Mouse (Mus musculus): ENCODE measurements around the gene Spats2l.
A peak's percentile ranks its signal among the peaks of the same experiment; 100 is the strongest.

The Spats2l gene

GRCm38 (mm10) chr1:57901494-57901893 lies 127.5 kb downstream of the Spats2l start:
- DNase-seq = no peak

GRCm38 (mm10) chr1:57903793-57904192 lies 129.8 kb downstream of the Spats2l start:
- DNase-seq = no peak

- DNase-seq = no peak
These were observed 131.9 kb downstream of the Spats2l start for GRCm38 (mm10) chr1:57905912-57906311.

GRCm38 (mm10) chr1:57906312-57906711 lies 132.3 kb downstream of the Spats2l start:
- DNase-seq = no peak

- DNase-seq = no peak
These were observed 137.6 kb downstream of the Spats2l start for GRCm38 (mm10) chr1:57911561-57911960.

GRCm38 (mm10) chr1:57917342-57917741 lies 143.4 kb downstream of the Spats2l start:
- no peak for DNase-seq

- DNase-seq = no peak
These were observed 144.6 kb downstream of the Spats2l start for GRCm38 (mm10) chr1:57918567-57918966.

- DNase-seq = no peak
These were observed 160.3 kb downstream of the Spats2l start for GRCm38 (mm10) chr1:57934287-57934686.

- DNase-seq = no peak
These were observed 166.7 kb downstream of the Spats2l start for GRCm38 (mm10) chr1:57940691-57941090.

- no peak for DNase-seq
These were observed 167.1 kb downstream of the Spats2l start for GRCm38 (mm10) chr1:57941095-57941494.

- no peak for DNase-seq
These were observed 167.8 kb downstream of the Spats2l start for GRCm38 (mm10) chr1:57941734-57942133.

GRCm38 (mm10) chr1:57942215-57942614 lies 168.3 kb downstream of the Spats2l start:
- DNase-seq = no peak

GRCm38 (mm10) chr1:57947552-57948347 lies 173.8 kb downstream of the Spats2l start:
- DNase-seq = no peak

GRCm38 (mm10) chr1:57949195-57949594 lies 175.2 kb downstream of the Spats2l start:
- DNase-seq = no peak

- no peak for DNase-seq
These were observed 175.8 kb downstream of the Spats2l start for GRCm38 (mm10) chr1:57949716-57950115.

- DNase-seq = no peak
These were observed 178.5 kb downstream of the Spats2l start for GRCm38 (mm10) chr1:57952509-57952908.

GRCm38 (mm10) chr1:57953586-57954375 lies 179.8 kb downstream of the Spats2l start:
- DNase-seq = no peak

GRCm38 (mm10) chr1:57954376-57954765 lies 180.4 kb downstream of the Spats2l start:
- DNase-seq = no peak

GRCm38 (mm10) chr1:57955774-57956173 lies 181.8 kb downstream of the Spats2l start:
- no peak for DNase-seq

GRCm38 (mm10) chr1:57969327-57970271 lies 195.6 kb downstream of the Spats2l start:
- peak; percentile 93 for DNase-seq

GRCm38 (mm10) chr1:57971588-57971987 lies 197.6 kb downstream of the Spats2l start:
- no peak for DNase-seq

GRCm38 (mm10) chr1:57976860-57977259 lies 202.9 kb downstream of the Spats2l start:
- no peak for DNase-seq

- DNase-seq = no peak
These were observed 215.2 kb downstream of the Spats2l start for GRCm38 (mm10) chr1:57989052-57989600.
